Mouse (Mus musculus) ES-E14 (cell line): ENCODE results near the gene Cacna1h.

Experiments used
- CHD2 ChIP-seq: IDR thresholded peaks from 2 replicates; pipeline ENCODE4 v1.6.1; 2014; ENCODE audit warnings: mild to moderate bottlenecking, low read depth, low read length, inconsistent platforms
- HCFC1 ChIP-seq: IDR thresholded peaks from 2 replicates; pipeline ENCODE4 v1.6.1; 2012; ENCODE audit warnings: low read length, inconsistent platforms, borderline replicate concordance; ENCODE audit not compliant: insufficient read depth
- MAFK ChIP-seq: IDR thresholded peaks from 2 replicates; pipeline ENCODE4 v1.6.1; 2014; ENCODE audit warnings: mild to moderate bottlenecking, low read depth, low read length, inconsistent platforms; ENCODE audit not compliant: insufficient read depth
- ZC3H11A ChIP-seq: IDR thresholded peaks from 2 replicates; pipeline ENCODE4 v1.6.1; 2012; ENCODE audit warnings: low read depth, mild to moderate bottlenecking, inconsistent platforms, low read length, borderline replicate concordance
- ZNF384 ChIP-seq: IDR thresholded peaks from 2 replicates; pipeline ENCODE4 v1.6.1; 2012; ENCODE audit warnings: low read depth, low read length, inconsistent platforms

DNA sequence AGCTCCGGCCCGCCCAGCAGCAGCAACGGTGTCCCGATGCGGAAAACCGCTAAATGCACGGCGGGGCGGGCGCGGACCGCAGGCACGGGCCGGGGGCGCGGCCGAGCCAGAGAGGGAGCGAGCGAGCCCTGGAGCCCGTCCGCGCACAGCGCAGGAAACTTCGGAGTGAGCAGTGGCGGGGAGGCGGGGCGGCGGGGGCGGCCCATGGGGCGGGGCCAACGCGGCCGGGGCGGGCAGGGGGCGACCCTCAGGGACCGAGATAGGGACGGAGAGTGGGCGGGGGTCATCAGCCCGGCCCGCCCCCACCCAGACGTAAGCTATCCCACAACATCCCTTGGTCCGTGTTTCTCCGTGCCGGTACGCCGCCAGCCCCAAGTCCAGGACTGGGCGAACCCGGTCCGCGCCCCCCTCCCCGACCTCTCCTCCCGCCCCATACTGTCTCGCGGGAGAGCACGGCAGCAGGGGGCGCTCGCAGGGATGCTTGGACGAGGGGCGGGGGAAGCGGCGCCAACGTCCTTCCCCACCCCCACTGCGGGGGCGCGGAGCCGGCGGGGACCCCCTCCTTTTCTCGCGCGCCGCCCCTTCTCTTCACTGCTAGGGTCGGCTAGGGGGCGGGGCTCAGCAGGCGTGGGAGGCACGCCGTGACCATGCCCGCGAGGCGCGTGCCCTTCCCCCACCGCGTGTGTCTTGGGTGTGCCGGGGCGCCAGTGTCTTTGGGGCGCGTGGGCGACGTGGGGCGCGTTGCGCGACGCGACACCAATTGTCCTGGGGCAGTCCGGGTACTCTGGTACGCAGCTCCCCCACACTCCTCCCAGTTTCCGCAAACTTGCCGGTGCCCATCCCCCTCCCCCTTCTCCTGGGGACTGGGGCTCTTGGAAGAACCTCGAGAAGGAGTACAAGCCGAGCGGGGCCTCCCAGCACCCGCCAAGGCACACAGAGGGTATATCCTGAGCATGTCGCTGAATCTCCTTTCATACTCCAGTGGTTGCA lies at the start of gene Cacna1h:
- TF ChIP-seq HCFC1 (no peak), MAFK (no peak), CHD2 (no peak), ZC3H11A (no peak), ZNF384 (no peak)
